Mouse (Mus musculus) brown adipose tissue, adult 24 weeks (tissue): ENCODE measurements around the gene Slc7a14. TPM values are rescaled to one million over a fixed set of nuclear protein-coding genes. Genes with fewer than 3 reads are reported as not detected.
"Not testable (repeated sequence)": the region's sequence is repeated elsewhere in the genome, so short reads cannot be mapped to it uniquely, and the experiment has no call there.

Source experiments
- H3K27ac ChIP-seq: fragments of 200-500 bp; replicated peaks from 2 replicates; pipeline ENCODE4 v1.5.1; 2012; ENCODE audit warnings: low read depth, mild to moderate bottlenecking, low read length
- H3K4me1 ChIP-seq: fragments of 200-500 bp; 2 replicates; pipeline ENCODE4 v1.6.1; 2012; ENCODE audit warnings: low read length, mixed read lengths; ENCODE audit not compliant: control insufficient read depth, insufficient read depth, insufficient read length
- H3K4me3 ChIP-seq: fragments of 200-500 bp; 2 replicates; pipeline ENCODE4 v1.5.1; 2012; ENCODE audit warnings: low read depth, mild to moderate bottlenecking, low read length, moderate library complexity; ENCODE audit not compliant: insufficient read depth
- polyA plus RNA-seq: library from polyadenylated mRNA; stranded (reverse); fragments of >200 nt; gene quantifications from 2 replicates; pipeline ENCODE4 v1.2.4, GENCODE M21; 2012; ENCODE audit not compliant: missing spikeins, insufficient read depth, insufficient read length

The Slc7a14 gene
- polyA plus RNA-seq, 1 experiment: not detected

DNA sequence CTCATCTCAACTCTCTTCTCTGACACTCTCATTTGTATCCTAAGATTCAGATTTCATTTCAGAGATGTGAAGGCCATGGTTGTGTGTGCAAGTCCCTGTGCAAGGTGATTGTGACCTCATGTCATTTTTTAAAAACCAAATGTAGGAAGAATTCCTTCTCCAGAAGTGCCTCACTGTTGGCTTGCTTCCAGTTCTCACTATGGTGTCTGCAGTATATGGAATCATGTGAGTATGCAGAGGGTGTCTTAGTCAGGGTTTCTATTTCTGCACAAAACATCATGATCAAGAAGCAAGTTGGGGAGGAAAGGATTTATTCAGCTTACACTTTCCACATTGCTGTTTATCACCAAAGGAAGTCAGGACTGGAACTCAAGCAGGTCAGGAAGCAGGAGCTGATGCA is 36.9 kb downstream of the Slc7a14 start:
- H3K27ac ChIP-seq, H3K4me3 ChIP-seq, H3K4me1 ChIP-seq: not testable (repeated sequence)

DNA sequence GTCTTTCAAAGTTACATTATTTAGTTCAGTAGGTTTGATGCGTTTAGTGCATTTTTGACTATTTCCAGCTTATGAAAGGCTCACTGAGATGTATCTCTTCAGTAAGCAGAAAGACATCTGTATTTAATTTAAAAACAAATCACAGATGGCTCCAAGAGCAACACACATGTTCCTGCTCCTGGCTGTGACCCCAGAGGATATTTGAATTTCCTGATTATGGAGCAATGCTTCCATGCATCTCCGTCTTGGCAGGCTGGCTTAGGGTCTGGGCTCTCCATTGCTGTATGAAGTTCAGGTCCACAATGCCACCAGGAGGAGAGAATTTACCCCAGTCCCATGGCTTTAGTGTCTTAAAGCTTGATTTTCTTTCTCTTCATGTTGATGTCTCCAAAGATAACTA is 37.5 kb downstream of the Slc7a14 start:
- no peak overlapping the region for H3K4me3 ChIP-seq
- no peaks in the 10 kb centered on the region; the same call in 1 of the 2 replicates for H3K4me1 ChIP-seq
- H3K27ac ChIP-seq: no peak overlapping the region

DNA sequence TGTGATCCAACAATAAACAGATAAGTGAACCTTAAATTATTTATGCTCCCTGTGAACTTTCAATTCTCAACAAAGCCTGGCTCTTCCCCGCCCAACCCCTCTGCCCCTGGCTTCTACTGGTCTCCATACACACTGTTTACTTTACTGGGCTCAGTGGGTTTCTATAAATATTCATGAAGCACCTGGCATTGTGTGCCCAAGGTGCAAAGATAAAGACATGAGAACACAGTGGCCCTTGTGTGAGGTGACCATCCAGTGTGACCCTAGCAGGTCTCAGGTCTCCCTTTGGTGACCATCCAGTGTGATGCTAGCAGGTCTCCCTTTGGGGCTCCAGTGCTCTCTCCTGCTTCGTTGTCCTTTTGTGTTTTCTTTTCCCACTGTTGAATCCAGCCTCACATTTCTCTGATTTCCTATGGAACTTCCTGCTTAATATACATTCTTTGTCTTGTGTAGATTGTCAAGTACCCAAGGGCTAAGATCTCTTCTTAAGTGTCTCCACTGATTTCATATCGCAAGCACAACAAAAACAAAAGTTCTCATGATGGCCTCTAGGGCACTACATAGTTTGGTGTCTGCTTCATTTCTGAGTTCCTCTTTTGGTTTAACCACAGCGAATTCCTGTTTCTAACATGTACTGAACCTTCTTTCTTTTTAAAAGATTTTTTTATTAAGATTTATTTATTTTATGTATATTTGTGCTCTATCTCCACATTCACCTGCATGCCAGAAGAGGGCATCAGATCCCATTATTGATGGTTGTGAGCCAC is 40.4 kb downstream of the Slc7a14 start:
- H3K27ac ChIP-seq: no peak overlapping the region
- no peaks in the 10 kb centered on the region; the same call in 1 of the 2 replicates for H3K4me1 ChIP-seq
- H3K4me3 ChIP-seq: no peak overlapping the region

DNA sequence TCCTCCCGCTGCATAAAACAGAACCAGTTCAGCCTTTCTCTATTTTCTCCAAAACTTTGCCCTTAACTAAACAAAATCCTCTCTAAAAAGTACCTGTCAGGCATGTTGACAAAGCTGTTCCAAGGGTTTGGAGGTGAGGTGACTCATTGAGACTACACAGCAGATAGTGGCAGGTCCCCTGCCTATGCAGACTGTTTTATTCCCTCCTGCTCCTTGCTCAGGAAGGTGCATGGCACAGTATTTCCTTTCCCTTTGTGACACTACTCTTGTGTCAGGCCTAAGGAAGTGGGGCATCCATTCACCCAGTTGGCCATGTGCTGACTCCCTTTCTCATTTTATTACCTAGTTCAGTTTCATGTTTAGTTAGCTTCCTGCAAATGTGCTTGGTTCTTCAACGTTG is 42.3 kb downstream of the Slc7a14 start:
- no peak overlapping the region for H3K4me3 ChIP-seq
- no peak overlapping the region for H3K27ac ChIP-seq
- H3K4me1 ChIP-seq: no peaks in the 10 kb centered on the region; the same call in 1 of the 2 replicates

DNA sequence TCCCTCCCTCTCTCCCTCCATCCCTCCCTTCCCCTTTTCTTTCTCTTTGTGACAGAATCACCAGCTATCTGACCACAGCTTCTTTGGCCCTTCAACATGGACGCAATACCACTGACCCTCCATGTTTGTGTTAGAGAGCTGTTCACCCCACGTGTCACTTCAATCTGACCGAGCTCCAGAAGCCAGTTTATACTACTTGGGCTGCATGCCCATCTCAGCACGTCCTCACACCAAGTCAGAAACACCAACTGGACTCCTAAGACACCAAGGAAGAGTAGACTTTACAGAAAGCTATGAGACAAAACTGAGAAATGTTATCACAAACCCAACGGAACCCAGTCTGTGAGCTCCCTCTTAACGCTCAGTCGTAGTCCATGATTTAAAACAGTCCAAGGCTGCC is 43.2 kb downstream of the Slc7a14 start:
- Histone ChIP-seq H3K4me1 (no peaks in the 10 kb centered on the region; the same call in 1 of the 2 replicates), H3K4me3 (no peak overlapping the region), H3K27ac (no peak overlapping the region)

DNA sequence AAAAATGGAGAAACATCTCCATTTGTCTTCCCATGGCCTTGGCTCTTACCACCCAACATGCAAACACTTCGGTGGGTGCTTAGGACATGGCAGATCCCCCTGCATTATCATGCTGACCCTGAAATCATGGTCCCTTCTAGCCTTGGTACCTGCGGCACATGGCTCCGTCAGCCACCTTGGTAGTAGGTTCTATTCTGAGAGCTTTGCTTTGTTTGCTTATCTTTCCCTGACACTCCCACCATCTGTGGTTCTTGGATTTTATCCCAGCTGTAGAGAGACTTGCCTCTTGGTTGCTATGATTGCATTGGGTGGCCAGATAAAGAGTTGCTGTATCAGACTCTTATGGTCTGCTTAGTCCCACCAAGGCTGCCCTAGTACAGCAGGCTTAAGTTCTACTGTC is 46.6 kb downstream of the Slc7a14 start:
- no peak overlapping the region for H3K27ac ChIP-seq
- no peak overlapping the region for H3K4me3 ChIP-seq
- peaks cover 4% of the 10 kb centered on the region; the same call in 1 of the 2 replicates for H3K4me1 ChIP-seq

DNA sequence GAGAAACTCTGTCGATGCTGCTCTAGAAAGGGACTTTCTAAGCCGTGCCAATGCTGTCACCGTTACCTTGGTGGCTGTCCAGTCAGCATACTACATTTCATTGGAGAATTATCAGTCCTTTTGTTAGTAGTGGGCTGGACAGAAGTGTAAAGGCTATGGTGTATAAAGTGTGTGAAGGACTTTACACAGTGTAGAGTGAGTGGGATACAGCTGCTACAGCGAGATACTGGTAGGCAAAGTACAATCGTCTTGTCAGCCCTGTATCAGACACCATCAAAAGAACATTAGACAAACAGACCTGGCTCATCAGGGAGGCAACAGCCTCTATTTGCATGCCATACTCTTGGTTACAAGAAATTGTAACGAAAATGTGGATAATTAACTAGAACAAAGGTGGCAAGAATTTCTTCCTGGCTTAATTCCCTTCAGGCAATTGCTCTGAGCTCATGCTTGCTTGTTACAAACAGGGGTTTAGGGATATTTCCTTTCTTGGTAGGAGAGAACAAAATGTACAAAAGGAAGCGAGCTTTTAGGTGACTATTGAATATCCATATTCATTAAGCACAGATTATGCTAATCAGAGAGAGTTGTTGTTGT is 48.7 kb downstream of the Slc7a14 start:
- no peak overlapping the region for H3K27ac ChIP-seq
- H3K4me1 ChIP-seq: peaks cover 4% of the 10 kb centered on the region; the same call in 1 of the 2 replicates
- H3K4me3 ChIP-seq: no peak overlapping the region

DNA sequence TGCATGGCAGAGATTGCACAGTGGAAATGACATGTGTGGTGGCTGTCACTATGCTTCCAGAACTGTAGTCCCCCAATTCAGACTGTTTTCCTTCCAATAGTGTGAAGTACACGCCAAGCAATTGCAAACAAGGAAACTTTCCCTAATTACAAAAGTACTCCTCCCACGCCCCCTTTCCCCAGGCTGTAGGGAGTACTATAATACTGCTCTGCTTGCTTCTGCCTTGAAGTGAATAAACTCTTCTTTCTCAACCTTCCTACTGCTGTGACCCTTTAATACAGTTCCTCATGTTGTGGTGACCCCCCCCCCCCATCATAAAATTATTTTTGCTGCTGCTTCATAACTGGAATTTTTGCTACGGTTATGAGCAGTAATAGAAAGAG is 49.2 kb downstream of the Slc7a14 start:
- Histone ChIP-seq H3K4me3 (no peak overlapping the region), H3K4me1 (peaks cover 4% of the 10 kb centered on the region; the same call in 1 of the 2 replicates), H3K27ac (no peak overlapping the region)

DNA sequence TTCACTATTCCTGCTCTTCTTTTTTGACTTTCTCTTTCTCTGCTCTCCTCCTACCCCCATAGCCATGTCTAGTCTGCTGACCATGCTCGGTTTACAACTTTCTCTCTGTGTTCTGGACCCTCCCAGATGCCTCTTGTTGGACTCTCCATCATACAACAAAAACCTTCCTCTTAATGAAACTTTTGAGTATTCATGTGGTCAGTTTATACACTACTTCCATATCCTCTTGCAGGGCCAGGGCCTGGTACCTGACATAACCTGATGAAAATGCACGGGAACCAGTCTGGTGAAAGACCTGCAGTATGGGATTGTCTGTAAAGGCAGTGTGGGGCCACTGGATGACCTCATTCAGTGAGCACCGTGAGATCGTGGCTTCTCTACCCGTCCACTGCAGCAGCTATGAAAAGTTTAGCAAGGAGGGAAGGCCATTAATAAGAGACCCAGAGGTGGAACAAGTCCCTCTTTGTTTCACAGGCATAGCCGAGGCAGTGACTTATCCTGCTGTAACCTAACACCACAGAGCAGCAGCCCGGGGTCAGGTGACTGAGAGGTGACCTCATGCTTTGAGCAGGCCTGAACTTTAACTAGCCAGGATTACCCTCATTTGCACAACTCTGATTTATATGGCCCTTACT is 49.7 kb downstream of the Slc7a14 start:
- H3K4me3 ChIP-seq: no peak overlapping the region
- H3K4me1 ChIP-seq: peaks cover 4% of the 10 kb centered on the region; the same call in 1 of the 2 replicates
- no peak overlapping the region for H3K27ac ChIP-seq

DNA sequence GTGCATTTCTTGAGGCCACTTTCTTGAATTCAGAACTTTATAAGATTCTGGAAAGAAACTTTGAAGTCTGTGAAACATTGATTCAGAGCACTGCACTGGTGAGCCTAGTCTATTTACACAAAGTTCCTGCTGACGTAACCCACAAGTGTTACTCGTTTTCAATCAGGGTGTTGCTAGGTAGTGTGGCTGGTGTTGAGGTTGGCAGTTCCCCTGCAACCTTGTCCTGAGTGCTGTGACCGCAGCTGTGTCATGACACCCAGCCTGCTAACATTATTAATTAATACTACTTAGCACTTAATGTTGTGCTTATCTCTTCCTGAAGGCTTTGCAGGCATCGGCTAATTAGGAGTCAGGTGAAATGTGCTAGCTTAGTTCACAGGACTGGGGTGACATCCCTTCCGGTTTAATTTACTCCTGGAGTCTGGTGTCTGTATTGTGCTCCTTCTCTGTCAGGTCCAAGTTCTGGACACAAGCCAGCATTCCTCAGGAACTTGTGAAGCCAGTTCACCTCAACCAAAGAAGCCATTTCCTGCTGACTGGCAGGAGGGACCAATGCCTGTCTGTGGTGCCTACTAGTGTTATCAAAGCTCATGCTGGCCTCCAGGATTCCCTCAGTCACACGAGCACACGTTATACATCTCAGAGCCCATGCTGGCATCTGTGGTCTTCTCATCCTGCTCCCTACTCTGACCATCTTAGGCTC is 50.5 kb downstream of the Slc7a14 start:
- no peak overlapping the region for H3K27ac ChIP-seq
- peaks cover 4% of the 10 kb centered on the region; the same call in 1 of the 2 replicates for H3K4me1 ChIP-seq
- no peak overlapping the region for H3K4me3 ChIP-seq

DNA sequence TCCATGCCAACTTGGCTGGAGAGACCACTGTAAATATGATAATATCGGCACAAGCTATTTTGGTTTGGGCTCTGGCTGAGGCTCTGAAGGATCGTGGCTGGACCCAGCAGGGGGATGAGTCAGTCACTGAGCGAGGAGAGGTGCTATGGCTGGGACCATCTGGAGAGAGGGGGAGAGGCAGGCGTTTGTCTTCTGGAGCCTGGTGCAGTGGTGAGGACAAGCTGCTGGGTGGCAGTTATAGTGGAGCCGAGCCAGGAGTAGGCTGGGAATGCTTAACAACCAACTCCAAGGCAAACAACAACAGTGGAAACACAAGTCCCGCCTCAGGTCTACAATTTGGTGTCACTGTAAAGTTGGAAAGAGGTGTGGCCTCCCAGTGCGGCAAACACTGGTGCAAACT is 55.8 kb downstream of the Slc7a14 start:
- Histone ChIP-seq H3K4me3 (no peak overlapping the region), H3K27ac (no peak overlapping the region), H3K4me1 (no peaks in the 10 kb centered on the region)

DNA sequence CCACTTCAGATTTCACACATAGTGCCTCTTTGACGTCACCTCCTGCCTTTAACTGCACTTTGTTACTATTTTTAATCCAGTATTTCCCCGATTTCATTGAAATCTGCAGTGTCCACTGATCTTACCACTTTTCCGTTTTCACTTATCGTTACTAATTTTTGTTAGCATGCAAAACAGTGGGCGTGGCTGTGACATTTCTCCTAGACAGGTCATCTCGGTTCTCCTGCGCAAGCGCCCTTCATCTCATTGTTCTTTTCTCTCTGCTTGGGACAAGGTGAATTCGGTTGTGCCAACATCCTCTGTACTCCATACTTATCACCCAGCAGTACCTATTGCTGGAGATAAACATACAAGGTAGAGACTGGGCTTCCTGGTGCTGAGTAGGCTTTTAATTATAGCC is 56.3 kb downstream of the Slc7a14 start:
- no peak overlapping the region for H3K27ac ChIP-seq
- H3K4me1 ChIP-seq: no peaks in the 10 kb centered on the region
- H3K4me3 ChIP-seq: no peak overlapping the region

DNA sequence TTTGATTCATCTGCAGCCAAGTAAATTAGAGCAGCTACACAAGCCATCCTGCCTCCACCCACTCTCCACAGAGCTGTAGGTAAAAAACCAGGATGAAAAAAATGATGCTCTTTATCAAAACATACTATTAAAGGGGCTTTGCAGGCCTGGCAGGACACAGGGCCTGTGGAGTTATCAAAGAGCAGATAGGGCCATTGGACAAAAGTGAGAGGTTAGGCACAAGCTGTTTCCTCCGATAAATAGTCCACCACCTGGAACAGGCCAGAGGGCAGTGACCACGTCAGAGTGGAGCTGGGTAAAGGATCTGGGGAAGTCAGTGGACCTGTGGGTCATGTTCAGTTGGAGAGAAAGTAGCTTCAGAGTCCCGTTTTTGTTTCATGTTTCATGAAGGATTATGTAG is 57.6 kb downstream of the Slc7a14 start:
- Histone ChIP-seq H3K4me3 (no peak overlapping the region), H3K4me1 (no peaks in the 10 kb centered on the region), H3K27ac (no peak overlapping the region)

DNA sequence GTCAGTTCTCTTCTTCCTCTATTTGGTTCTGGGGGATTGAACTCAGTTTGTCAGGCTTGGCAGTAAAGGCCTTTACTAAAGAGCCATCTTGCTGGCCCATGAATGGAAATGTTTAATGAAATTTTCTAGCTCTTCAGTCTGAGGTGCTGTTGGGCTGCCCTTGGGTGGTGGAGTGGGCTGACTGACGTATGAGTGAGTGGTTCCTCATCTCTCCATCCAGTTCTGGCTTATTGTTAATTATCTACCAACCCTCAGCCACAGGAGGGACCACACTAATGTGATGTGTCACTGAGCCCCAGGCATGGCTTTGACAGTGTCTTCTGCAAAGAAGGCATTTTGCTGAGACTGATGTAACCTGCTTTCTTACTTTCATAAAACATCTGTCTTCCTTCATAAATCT is 66.7 kb downstream of the Slc7a14 start:
- H3K27ac ChIP-seq: no peak overlapping the region
- H3K4me3 ChIP-seq: no peak overlapping the region
- H3K4me1 ChIP-seq: no peaks in the 10 kb centered on the region

DNA sequence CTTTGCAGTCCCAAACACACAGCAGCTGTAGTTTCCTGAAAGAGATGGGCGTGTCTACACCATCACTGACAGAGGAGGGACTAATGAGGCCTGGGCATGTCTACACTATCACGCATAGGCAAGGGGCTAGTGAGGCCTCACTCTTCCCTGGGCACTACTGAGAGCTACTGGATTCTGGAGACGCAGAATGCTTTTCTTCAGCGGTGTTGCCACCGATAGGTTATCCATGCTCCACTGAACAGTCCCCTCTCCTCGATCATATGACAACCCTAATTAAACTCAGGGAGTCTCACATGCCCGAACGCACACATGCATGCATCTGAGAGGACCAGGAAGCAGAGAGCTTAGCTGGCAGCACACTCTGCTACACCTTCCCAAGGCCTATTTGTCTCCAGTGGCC is 69.3 kb downstream of the Slc7a14 start:
- H3K4me1 ChIP-seq: no peaks in the 10 kb centered on the region
- no peak overlapping the region for H3K27ac ChIP-seq
- no peak overlapping the region for H3K4me3 ChIP-seq
